Mouse (Mus musculus): ENCODE results near the gene Nek5. TPM values are rescaled to one million over a fixed set of nuclear protein-coding genes. Genes with fewer than 3 reads are reported as not detected.

The Nek5 gene
- total RNA-seq, 2 experiments from 2014 or later, result 0.48 TPM; not detected in 1

- DNase-seq (ENCODE audit: low spot score in 2 of 2), result no peak
- intact Hi-C loops (cut with DNase I), result no loop called here
Observed at GRCm38 (mm10) chr8:22037022-22037421, 87.8 kb downstream of the Nek5 start.

- intact Hi-C loops (cut with DNase I), result no loop called here
- no peak for DNase-seq (ENCODE audit: low spot score in 2 of 2)
Observed at GRCm38 (mm10) chr8:22036137-22036536, 88.7 kb downstream of the Nek5 start.

- no peak for DNase-seq (ENCODE audit: low spot score in 2 of 2)
Observed at GRCm38 (mm10) chr8:22030990-22031389, 93.9 kb downstream of the Nek5 start.

GRCm38 (mm10) chr8:22028973-22029372, 95.9 kb downstream of the Nek5 start:
- no peak for DNase-seq (ENCODE audit: low spot score in 2 of 2)
- intact Hi-C loops (cut with DNase I), result no loop called here

More at GRCm38 (mm10) chr8:22030990-22031389, 93.9 kb downstream of the Nek5 start:
- intact Hi-C loops (cut with DNase I), result no loop called here

- no peak for DNase-seq (ENCODE audit: low spot score in 2 of 2)
- intact Hi-C loops (cut with DNase I), result no loop called here
Observed at GRCm38 (mm10) chr8:22025241-22025640, 99.6 kb downstream of the Nek5 start.

Other genes starting within 250 kb of the Nek5 start
- not detected for gene Defb9, start 239.6 kb downstream of the Nek5 start, total RNA-seq (2021)
- gene Defb11, start 218.6 kb downstream of the Nek5 start, total RNA-seq (2021), result 1 to 10 TPM in 1 of 2 experiments, not detected in 1; 1.5 TPM
- not detected for gene Defb15, start 192.3 kb downstream of the Nek5 start, total RNA-seq (2021)
- not detected for gene Defb35, start 186.7 kb downstream of the Nek5 start, total RNA-seq (2021)
- not detected for gene Defb13, start 178.3 kb downstream of the Nek5 start, total RNA-seq (2021)
- gene Fam90a1a, start 166.3 kb downstream of the Nek5 start, total RNA-seq (2021), result not detected
- gene Ccdc70, start 155.3 kb downstream of the Nek5 start, total RNA-seq (2021), result not detected
- gene Atp7b, start 64.7 kb downstream of the Nek5 start, total RNA-seq (2021), result 1 to 10 TPM; 2.5 to 2.9 TPM
- 10 to 100 TPM; 28.1 to 32.6 TPM for gene Alg11, start 64.3 kb downstream of the Nek5 start, total RNA-seq (2021)
- 1 to 10 TPM; 1.6 to 2.0 TPM for gene Nek3, start 41.4 kb upstream of the Nek5 start, total RNA-seq (2021)
- 1 to 10 TPM; 1.3 to 2.2 TPM for gene Ckap2, start 60.8 kb upstream of the Nek5 start, total RNA-seq (2021)
- gene Vps36, start 67.8 kb upstream of the Nek5 start, total RNA-seq (2021), result 10 to 100 TPM; 34.2 to 35.6 TPM
- 1 to 10 TPM; 5.7 to 5.9 TPM for gene Thsd1, start 102.3 kb upstream of the Nek5 start, total RNA-seq (2021)
- not detected for gene Tpte, start 158.4 kb upstream of the Nek5 start, total RNA-seq (2021)